Mouse (Mus musculus) hindbrain, embryonic 16.5 days (tissue): Measurements from ENCODE around the gene Gm10260. TPM values are rescaled to one million over a fixed set of nuclear protein-coding genes. Genes with fewer than 3 reads are reported as not detected.

Experiments used
- ATAC-seq: fragments of 200-750 bp; cut with Nextera tagmentation; 2 replicates; pipeline ENCODE4 v1.8.0; 2017; ENCODE audit warnings: moderate TSS enrichment, moderate library complexity
- H3K27ac ChIP-seq: fragments of 300-500 bp; sonication (generic); 2 replicates; pipeline ENCODE4 v1.5.1; 2014; ENCODE audit warnings: low read depth, mild to moderate bottlenecking, control low read depth, low read length, moderate library complexity
- H3K27me3 ChIP-seq: fragments of 300-500 bp; sonication (generic); replicated peaks from 2 replicates; pipeline ENCODE4 v1.6.1; 2014; ENCODE audit warnings: low read length; ENCODE audit not compliant: control insufficient read depth, insufficient read depth
- H3K36me3 ChIP-seq: fragments of 300-500 bp; sonication (generic); 2 replicates; pipeline ENCODE4 v1.6.1; 2014; ENCODE audit warnings: mild to moderate bottlenecking, low read length, moderate library complexity, mixed read lengths; ENCODE audit not compliant: control insufficient read depth, insufficient read depth
- H3K4me1 ChIP-seq: fragments of 300-500 bp; sonication (generic); 2 replicates; pipeline ENCODE4 v1.6.1; 2014; ENCODE audit warnings: low read depth, low read length; ENCODE audit not compliant: control insufficient read depth, insufficient read depth
- H3K4me2 ChIP-seq: fragments of 300-500 bp; sonication (generic); 2 replicates; pipeline ENCODE4 v1.6.1; 2014; ENCODE audit warnings: mild to moderate bottlenecking, low read length, control low read depth, moderate library complexity
- H3K4me3 ChIP-seq: fragments of 300-500 bp; sonication (generic); 2 replicates; pipeline ENCODE4 v1.5.1; 2014; ENCODE audit warnings: mild to moderate bottlenecking, low read length, control low read depth, moderate library complexity
- H3K9ac ChIP-seq: fragments of 300-500 bp; sonication (generic); 2 replicates; pipeline ENCODE4 v1.6.1; 2014; ENCODE audit warnings: low read depth, mild to moderate bottlenecking, control low read depth, low read length, moderate library complexity
- H3K9me3 ChIP-seq: fragments of 300-500 bp; sonication (generic); 2 replicates; pipeline ENCODE4 v1.6.1; 2014; ENCODE audit warnings: mild to moderate bottlenecking, low read length, moderate library complexity; ENCODE audit not compliant: control insufficient read depth
- WGBS: fragments of 180-500 bp; shearing (Covaris S2); extraction: QIAGEN DNeasy Blood & Tissue Kit; methylation state at CpG from one replicate; pipeline ENCODE4 v1.1.7; 2014; 5-methylcytosine and 5-hydroxymethylcytosine counted together
- polyA plus RNA-seq: library from polyadenylated mRNA; unstranded; fragments of >200 nt; fragmentation: Nextera tagmentation; extraction: Ambion mirVana; gene quantifications from 2 replicates; pipeline ENCODE4 v1.2.1, GENCODE M21; 2015

Gene Gm10260
- polyA plus RNA-seq, 1 experiment from 2014 or later: 6.8 TPM

DNA sequence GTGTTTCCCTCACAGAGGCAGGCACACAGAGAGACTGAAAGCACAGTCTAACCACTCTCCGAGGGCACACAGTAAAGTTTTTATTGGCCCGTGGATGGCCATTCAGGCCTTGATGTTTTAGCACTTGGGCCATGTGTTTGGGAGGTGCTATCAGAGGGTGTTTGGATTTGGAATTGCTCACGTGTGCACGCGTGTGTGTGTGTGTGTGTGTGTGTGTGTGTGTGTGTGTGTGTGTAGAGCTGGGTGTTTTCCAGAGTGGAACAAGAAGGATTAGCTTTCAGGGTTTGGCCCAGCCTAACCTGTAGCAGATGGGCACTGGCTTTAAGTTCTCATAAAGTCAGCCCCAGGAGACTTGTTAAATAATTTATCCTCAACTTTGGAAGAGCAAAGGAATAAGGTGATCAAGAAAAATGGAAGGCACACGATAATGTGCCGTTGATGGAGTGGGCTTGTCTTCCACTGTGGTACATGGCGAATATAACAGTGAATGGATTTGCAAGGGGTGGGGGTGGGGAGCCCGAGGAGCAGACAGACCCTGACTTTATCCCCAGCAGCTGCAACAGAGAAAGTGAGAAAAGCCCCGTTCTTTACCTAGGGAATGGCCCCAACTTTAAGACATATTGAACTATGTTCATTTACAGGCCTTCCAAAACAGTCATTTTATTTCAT is 24.9 kb upstream of the Gm10260 start:
- peak; percentile 50 for ATAC-seq
- Histone ChIP-seq H3K27ac (no peak overlapping the region; the same call in 1 of the 2 replicates), H3K4me2 (no peak overlapping the region), H3K4me1 (no peaks in the 10 kb centered on the region), H3K9ac (no peak overlapping the region), H3K27me3 (no peaks in the 10 kb centered on the region), H3K36me3 (no peaks in the 10 kb centered on the region), H3K4me3 (no peak overlapping the region), H3K9me3 (no peaks in the 10 kb centered on the region)
- 68% methylated on average over 10 of the region's 10 CpGs for WGBS

DNA sequence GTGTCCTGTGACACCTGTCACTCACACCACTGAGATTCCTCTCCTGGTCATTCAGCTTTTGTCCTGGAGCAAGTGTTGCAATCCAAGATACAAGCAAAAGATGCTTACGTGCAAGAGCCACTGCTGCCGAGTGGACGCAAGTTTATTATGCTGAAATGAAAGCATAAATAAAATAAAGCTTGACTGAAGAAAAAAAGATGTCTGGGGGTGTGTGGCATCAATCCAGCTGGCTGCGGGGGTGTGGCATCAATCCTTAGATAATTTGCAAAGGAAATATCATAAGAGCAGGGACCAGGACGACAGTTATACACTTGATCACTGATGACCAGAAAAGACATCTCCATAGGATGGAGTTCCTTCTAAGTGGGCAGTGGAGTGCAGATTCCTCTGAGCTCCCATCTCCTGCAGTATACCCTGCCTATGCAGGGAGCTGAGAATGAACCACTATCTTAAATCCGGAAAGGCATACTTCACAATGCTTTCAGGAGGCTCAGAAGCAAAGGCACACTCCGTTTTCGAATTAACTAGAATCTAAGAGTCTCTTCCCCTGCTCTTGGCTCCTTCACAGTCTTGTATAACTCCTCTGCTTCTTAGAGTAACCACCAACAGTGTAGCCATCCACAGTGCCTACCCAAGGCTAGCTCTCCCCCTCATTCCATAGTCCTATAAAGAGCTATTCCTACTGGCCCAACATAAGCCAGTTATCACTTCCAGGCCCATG is 23.2 kb upstream of the Gm10260 start:
- no peaks in the 10 kb centered on the region for H3K27me3 ChIP-seq
- H3K4me3 ChIP-seq: no peak overlapping the region
- 82% methylated on average over 8 of the region's 8 CpGs for WGBS
- H3K4me2 ChIP-seq: no peak overlapping the region
- no peak for ATAC-seq
- H3K27ac ChIP-seq: no peak overlapping the region
- no peaks in the 10 kb centered on the region for H3K36me3 ChIP-seq
- no peaks in the 10 kb centered on the region for H3K4me1 ChIP-seq
- H3K9ac ChIP-seq: no peak overlapping the region
- H3K9me3 ChIP-seq: no peaks in the 10 kb centered on the region

DNA sequence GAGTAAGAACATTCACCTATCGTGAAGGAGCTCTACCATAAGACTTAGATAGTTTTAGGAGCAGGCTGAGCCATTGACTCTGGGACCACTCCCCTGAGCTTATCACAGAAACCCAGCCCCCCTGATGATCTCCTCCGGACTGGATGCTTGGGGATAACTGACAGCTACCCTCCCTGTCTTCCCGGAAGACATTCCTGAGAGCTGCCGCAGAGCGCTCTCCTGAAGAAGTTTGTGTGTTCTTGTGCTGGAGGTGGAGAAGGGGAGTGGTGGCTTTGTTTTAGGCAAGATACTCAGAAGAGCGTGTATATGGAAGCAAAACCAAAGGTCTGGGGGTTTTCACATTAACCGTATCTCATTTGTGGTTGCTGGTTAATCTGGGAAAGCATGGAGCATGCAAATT is 21.6 kb upstream of the Gm10260 start:
- Histone ChIP-seq H3K9ac (no peak overlapping the region), H3K27ac (no peak overlapping the region), H3K4me1 (no peaks in the 10 kb centered on the region), H3K27me3 (no peaks in the 10 kb centered on the region), H3K36me3 (no peaks in the 10 kb centered on the region), H3K9me3 (no peaks in the 10 kb centered on the region), H3K4me2 (no peak overlapping the region), H3K4me3 (no peak overlapping the region)
- 57% methylated on average over 7 of the region's 7 CpGs for WGBS
- no peak for ATAC-seq

DNA sequence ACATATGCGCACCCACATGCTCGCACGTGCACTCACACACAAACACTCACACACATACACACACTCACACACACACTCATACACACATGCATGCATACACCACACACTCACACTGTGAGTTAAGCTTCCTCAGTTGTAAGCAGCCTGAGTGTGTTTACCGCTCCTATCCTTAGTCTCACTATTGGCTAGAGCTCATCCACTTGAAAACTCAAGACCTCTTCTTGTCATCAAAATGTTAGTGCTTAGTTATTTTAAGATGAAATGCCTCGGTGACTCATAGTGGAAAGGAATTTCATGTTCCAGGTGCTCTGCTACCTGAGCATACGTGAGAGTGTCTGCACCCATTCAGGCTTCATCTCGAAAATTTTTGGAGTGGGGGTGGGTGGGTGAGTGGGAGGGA is 21.2 kb upstream of the Gm10260 start:
- Histone ChIP-seq H3K9me3 (no peaks in the 10 kb centered on the region), H3K27me3 (no peaks in the 10 kb centered on the region), H3K27ac (no peak overlapping the region), H3K9ac (no peak overlapping the region), H3K4me2 (no peak overlapping the region), H3K36me3 (no peaks in the 10 kb centered on the region), H3K4me1 (peaks cover 3% of the 10 kb centered on the region; the same call in 1 of the 2 replicates), H3K4me3 (no peak overlapping the region)
- ATAC-seq: no peak
- 92% methylated on average over 7 of the region's 7 CpGs for WGBS

DNA sequence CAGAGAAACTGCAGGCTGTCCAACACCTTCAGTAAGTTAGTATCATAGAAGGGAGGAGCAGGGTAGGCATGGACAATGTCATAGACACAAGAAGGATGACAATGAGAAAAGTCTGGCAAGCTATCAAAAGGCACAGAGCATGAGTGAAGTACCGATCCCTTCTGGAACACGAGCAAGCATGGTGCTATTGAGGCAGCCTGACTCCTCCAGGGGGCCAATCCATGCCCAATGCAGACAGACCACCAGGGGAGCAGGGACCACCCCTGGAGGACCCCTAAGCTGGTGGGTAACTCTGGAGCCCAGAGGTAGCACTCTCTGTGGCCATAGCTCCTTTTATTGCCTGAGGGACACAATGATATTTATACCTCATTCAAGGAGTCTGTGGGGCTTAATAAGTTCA is 20.1 kb upstream of the Gm10260 start:
- ATAC-seq: no peak
- 71% methylated on average over 2 of the region's 2 CpGs for WGBS
- Histone ChIP-seq H3K4me1 (peaks cover 5% of the 10 kb centered on the region; the same call in 1 of the 2 replicates), H3K27me3 (no peaks in the 10 kb centered on the region), H3K36me3 (no peaks in the 10 kb centered on the region), H3K27ac (no peak overlapping the region), H3K4me2 (no peak overlapping the region), H3K9me3 (no peaks in the 10 kb centered on the region), H3K4me3 (no peak overlapping the region), H3K9ac (no peak overlapping the region)

DNA sequence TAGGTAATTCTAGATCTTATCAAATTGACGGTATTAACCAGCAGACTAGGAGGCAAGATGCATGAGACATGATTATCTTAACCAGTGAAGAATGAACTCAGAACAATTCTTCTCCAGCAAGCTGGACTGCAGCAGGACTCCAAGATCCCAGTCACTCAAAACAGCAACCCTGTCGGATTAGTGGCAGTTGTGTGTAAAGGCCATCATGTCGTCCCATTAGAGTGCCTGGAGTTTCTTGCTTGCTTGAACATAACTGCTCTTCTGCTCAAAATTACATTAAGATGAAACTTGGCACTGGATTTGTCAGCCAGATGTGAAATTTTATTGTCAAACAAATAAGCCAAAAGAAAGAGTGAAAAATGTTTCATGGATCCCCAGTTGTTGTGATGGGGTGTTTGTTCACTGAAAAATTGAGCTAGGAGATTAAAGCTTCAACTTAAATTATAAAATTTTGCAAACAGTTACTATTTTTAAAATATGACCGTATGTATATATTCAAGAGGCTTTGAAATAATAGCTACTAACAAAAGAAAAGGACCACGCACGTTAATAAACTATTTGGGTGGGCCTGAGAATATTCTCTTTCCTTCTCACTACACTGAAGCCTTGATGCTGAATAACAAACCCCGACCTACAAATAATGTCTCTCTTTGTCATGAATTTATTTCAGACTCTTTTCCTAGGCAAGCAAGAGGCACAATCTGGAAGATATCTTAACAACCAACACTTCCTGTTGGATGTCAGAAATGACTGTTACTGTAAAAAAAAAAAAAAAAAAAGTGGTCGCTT is 19.4 kb upstream of the Gm10260 start:
- no peak overlapping the region for H3K9ac ChIP-seq
- no peaks in the 10 kb centered on the region for H3K36me3 ChIP-seq
- peaks cover 9% of the 10 kb centered on the region for H3K4me1 ChIP-seq
- H3K27me3 ChIP-seq: no peaks in the 10 kb centered on the region
- H3K4me3 ChIP-seq: no peak overlapping the region
- ATAC-seq: no peak
- no peak overlapping the region for H3K27ac ChIP-seq
- no peaks in the 10 kb centered on the region for H3K9me3 ChIP-seq
- 82% methylated on average over 8 of the region's 8 CpGs for WGBS
- H3K4me2 ChIP-seq: no peak overlapping the region

DNA sequence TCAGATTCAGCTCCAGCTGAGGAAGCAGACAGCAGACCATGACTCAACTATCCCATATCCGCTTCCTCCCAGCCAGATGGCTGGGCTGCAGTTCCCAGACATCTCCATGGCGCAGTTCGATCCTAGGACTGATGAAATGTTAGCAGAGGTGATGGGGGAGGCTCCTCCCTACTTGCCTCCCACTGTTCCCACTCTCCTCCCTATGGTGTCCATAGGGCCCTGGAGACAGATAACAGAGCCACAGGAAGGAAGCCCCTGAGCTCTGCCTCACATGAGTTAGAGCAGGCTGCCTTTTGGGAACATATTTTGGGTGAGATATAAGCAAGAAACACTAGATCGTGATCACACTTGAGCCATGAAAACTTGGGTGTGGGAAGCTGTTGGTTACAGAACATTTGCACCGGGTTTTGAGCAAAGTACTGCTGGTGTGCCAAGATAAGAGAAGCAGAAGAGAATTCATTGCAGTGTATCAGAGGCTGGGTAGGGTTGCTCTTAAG is 18.3 kb upstream of the Gm10260 start:
- H3K36me3 ChIP-seq: no peaks in the 10 kb centered on the region
- H3K4me2 ChIP-seq: no peak overlapping the region
- 87% methylated on average over 5 of the region's 5 CpGs for WGBS
- H3K9me3 ChIP-seq: no peaks in the 10 kb centered on the region
- no peaks in the 10 kb centered on the region for H3K27me3 ChIP-seq
- H3K9ac ChIP-seq: no peak overlapping the region
- no peak overlapping the region for H3K27ac ChIP-seq
- no peak overlapping the region for H3K4me3 ChIP-seq
- H3K4me1 ChIP-seq: peaks cover 10% of the 10 kb centered on the region
- ATAC-seq: no peak

DNA sequence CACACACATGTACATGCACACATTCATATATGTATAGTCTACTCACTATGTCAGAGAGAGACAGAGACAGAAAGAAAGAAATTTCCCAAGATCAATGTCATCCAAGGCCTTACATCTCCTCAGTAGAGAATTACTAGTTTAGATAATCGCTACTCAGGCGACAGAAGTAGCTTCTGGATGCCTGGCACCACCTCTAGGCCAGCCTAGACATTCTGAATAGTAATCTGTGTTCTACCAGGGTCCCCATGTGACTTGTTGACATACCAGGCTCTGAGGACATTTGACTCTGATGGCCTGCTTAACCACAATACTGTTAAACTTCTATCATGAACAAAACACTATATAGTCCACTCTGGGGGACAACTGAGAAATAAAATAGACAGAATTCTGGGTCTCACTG is 17.2 kb upstream of the Gm10260 start:
- ATAC-seq: no peak
- no peak overlapping the region for H3K4me2 ChIP-seq
- H3K9ac ChIP-seq: no peak overlapping the region
- peaks cover 10% of the 10 kb centered on the region for H3K4me1 ChIP-seq
- no peaks in the 10 kb centered on the region for H3K36me3 ChIP-seq
- H3K27me3 ChIP-seq: no peaks in the 10 kb centered on the region
- H3K9me3 ChIP-seq: no peaks in the 10 kb centered on the region
- no peak overlapping the region for H3K27ac ChIP-seq
- no peak overlapping the region for H3K4me3 ChIP-seq
- WGBS: 89% methylated on average over 2 of the region's 2 CpGs

DNA sequence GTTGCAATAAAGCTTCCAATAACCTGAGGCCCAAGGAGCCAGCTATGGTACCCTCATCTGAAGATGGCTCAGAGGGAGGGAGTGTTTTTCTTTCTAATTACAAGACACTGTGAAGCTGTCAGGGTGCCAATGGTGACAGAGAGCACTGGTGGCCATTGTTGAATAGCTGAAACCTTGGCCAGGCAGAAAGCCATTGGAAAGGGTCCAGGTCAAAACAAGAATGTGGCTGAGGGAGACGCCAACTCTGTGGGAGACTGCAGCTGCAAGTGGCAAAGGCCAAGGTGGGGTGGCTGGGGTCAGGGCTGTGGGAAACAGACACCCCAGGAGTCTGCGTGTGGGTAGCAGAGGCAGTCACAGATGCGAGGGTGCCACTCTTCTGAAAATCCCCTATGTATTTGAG is 16.3 kb upstream of the Gm10260 start:
- peaks cover 10% of the 10 kb centered on the region for H3K4me1 ChIP-seq
- no peaks in the 10 kb centered on the region for H3K9me3 ChIP-seq
- H3K4me2 ChIP-seq: no peak overlapping the region
- 39% methylated on average over 3 of the region's 3 CpGs for WGBS
- no peak overlapping the region for H3K9ac ChIP-seq
- H3K27me3 ChIP-seq: no peaks in the 10 kb centered on the region
- H3K36me3 ChIP-seq: no peaks in the 10 kb centered on the region
- no peak overlapping the region for H3K27ac ChIP-seq
- H3K4me3 ChIP-seq: no peak overlapping the region
- ATAC-seq: peak; percentile 69
